Mouse (Mus musculus): Measurements from ENCODE around the gene Stard9. TPM values are rescaled to one million over a fixed set of nuclear protein-coding genes. Genes with fewer than 3 reads are reported as not detected.

Gene Stard9
- polyA plus RNA-seq, 1 experiment from 2014 or later: 5.4 TPM

GRCm38 (mm10) chr2:120616279-120617163, 12.4 kb upstream of the Stard9 start:
- peaks cover 4% of the 10 kb centered on the region; the same call in 1 of the 2 replicates for H3K36me3 ChIP-seq (ENCODE audit: control insufficient read depth, insufficient read depth, low read length)
- no peak overlapping the region for H3K4me2 ChIP-seq (ENCODE audit: low read depth, low read length, severe bottlenecking)
- no peak overlapping the region for H3K27ac ChIP-seq (ENCODE audit: low read depth, low read length)
- no peaks in the 10 kb centered on the region for H3K4me1 ChIP-seq (replicated peaks; ENCODE audit: control insufficient read depth, insufficient read depth, low read length)
- no peak overlapping the region for H3K4me3 ChIP-seq (ENCODE audit: low read depth, low read length)
- ATAC-seq (replicated peaks; ENCODE audit: low FRiP score) (no peak), DNase-seq (ENCODE audit: low spot score) (no peak)
- no peak overlapping the region for H3K9ac ChIP-seq (ENCODE audit: low read length)
- 87% methylated on average over 5 of the region's 5 CpGs for WGBS
- no peaks in the 10 kb centered on the region for H3K27me3 ChIP-seq (ENCODE audit: control insufficient read depth, insufficient read depth, low read length)
- H3K9me3 ChIP-seq (ENCODE audit: control insufficient read depth, low read length): no peaks in the 10 kb centered on the region

- Histone ChIP-seq H3K4me2 (ENCODE audit: low read depth, low read length, severe bottlenecking) (no peak overlapping the region), H3K9ac (ENCODE audit: low read length) (no peak overlapping the region), H3K27ac (ENCODE audit: low read depth, low read length) (no peak overlapping the region), H3K36me3 (ENCODE audit: control insufficient read depth, insufficient read depth, low read length) (peaks cover 4% of the 10 kb centered on the region; the same call in 1 of the 2 replicates), H3K4me3 (ENCODE audit: low read depth, low read length) (no peak overlapping the region), H3K4me1 (replicated peaks; ENCODE audit: control insufficient read depth, insufficient read depth, low read length) (no peaks in the 10 kb centered on the region), H3K27me3 (ENCODE audit: control insufficient read depth, insufficient read depth, low read length) (no peaks in the 10 kb centered on the region), H3K9me3 (ENCODE audit: control insufficient read depth, low read length) (no peaks in the 10 kb centered on the region)
- WGBS: 100% methylated on average over 1 of the region's 1 CpGs
- ATAC-seq (replicated peaks; ENCODE audit: low FRiP score) (no peak), DNase-seq (ENCODE audit: low spot score) (no peak)
Observed at GRCm38 (mm10) chr2:120619538-120619937, 9.4 kb upstream of the Stard9 start.

GRCm38 (mm10) chr2:120622920-120623319, 6.0 kb upstream of the Stard9 start:
- no peak for ATAC-seq (replicated peaks; ENCODE audit: low FRiP score)
- Histone ChIP-seq H3K4me1 (replicated peaks; ENCODE audit: control insufficient read depth, insufficient read depth, low read length) (no peaks in the 10 kb centered on the region), H3K27me3 (ENCODE audit: control insufficient read depth, insufficient read depth, low read length) (no peaks in the 10 kb centered on the region), H3K4me2 (ENCODE audit: low read depth, low read length, severe bottlenecking) (no peak overlapping the region), H3K4me3 (ENCODE audit: low read depth, low read length) (no peak overlapping the region), H3K9me3 (ENCODE audit: control insufficient read depth, low read length) (no peaks in the 10 kb centered on the region), H3K9ac (ENCODE audit: low read length) (no peak overlapping the region), H3K27ac (ENCODE audit: low read depth, low read length) (no peak overlapping the region), H3K36me3 (ENCODE audit: control insufficient read depth, insufficient read depth, low read length) (peaks cover 4% of the 10 kb centered on the region; the same call in 1 of the 2 replicates)
- DNase-seq (ENCODE audit: low spot score): no peak

GRCm38 (mm10) chr2:120628076-120628865, 650 bp upstream of the Stard9 start:
- peak; percentile 16; the same call in 1 of the 2 replicates for ATAC-seq (replicated peaks; ENCODE audit: low FRiP score)
- H3K27me3 ChIP-seq (ENCODE audit: control insufficient read depth, insufficient read depth, low read length): no peaks in the 10 kb centered on the region
- H3K4me2 ChIP-seq (ENCODE audit: low read depth, low read length, severe bottlenecking): peak overlapping the region; percentile 45; the same call in 1 of the 2 replicates
- no peak overlapping the region; the same call in 1 of the 2 replicates for H3K9ac ChIP-seq (ENCODE audit: low read length)
- WGBS: 36% methylated on average over 10 of the region's 10 CpGs
- no peaks in the 10 kb centered on the region for H3K9me3 ChIP-seq (ENCODE audit: control insufficient read depth, low read length)
- H3K27ac ChIP-seq (ENCODE audit: low read depth, low read length): no peak overlapping the region
- no peaks in the 10 kb centered on the region for H3K36me3 ChIP-seq (ENCODE audit: control insufficient read depth, insufficient read depth, low read length)
- no peak for DNase-seq (ENCODE audit: low spot score)
- H3K4me1 ChIP-seq (replicated peaks; ENCODE audit: control insufficient read depth, insufficient read depth, low read length): 0 out of 2 replicates have a peak, but pooled peaks cover 2% of the 10 kb centered on the region
- peak overlapping the region; percentile 25 for H3K4me3 ChIP-seq (ENCODE audit: low read depth, low read length)

GRCm38 (mm10) chr2:120630246-120630645, 1.3 kb downstream of the Stard9 start:
- H3K36me3 ChIP-seq (ENCODE audit: control insufficient read depth, insufficient read depth, low read length): no peaks in the 10 kb centered on the region
- no peak overlapping the region for H3K27ac ChIP-seq (ENCODE audit: low read depth, low read length)
- H3K4me3 ChIP-seq (ENCODE audit: low read depth, low read length): no peak overlapping the region
- H3K9me3 ChIP-seq (ENCODE audit: control insufficient read depth, low read length): no peaks in the 10 kb centered on the region
- 87% methylated on average over 2 of the region's 2 CpGs for WGBS
- no peak overlapping the region for H3K9ac ChIP-seq (ENCODE audit: low read length)
- 0 out of 2 replicates have a peak, but pooled peaks cover 2% of the 10 kb centered on the region for H3K4me1 ChIP-seq (replicated peaks; ENCODE audit: control insufficient read depth, insufficient read depth, low read length)
- H3K4me2 ChIP-seq (ENCODE audit: low read depth, low read length, severe bottlenecking): no peak overlapping the region
- DNase-seq (ENCODE audit: low spot score) (no peak), ATAC-seq (replicated peaks; ENCODE audit: low FRiP score) (no peak)
- no peaks in the 10 kb centered on the region for H3K27me3 ChIP-seq (ENCODE audit: control insufficient read depth, insufficient read depth, low read length)

DNA sequence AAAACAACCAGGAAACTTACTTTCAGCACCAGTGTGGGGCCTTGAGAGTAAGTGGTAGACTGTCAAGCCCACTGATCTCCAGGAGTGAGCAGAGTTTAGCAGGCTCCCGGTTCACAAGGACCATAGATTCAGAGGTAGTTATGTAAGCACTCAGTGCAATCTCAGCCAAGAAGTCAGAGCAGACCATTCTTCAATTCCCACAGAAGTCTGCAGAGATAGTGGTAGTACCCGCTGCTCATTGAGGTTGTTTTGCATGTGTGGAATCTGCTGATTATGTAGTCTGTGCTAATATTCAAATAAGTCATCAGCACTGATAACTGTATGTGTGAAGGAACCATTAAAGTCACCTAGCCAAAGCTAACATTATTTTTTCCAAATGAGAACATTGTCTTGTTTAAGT, 1.7 kb downstream of the Stard9 start:
- ATAC-seq (replicated peaks; ENCODE audit: low FRiP score) (no peak), DNase-seq (ENCODE audit: low spot score) (no peak)
- H3K4me2 ChIP-seq (ENCODE audit: low read depth, low read length, severe bottlenecking): no peak overlapping the region
- no peaks in the 10 kb centered on the region for H3K9me3 ChIP-seq (ENCODE audit: control insufficient read depth, low read length)
- 0 out of 2 replicates have a peak, but pooled peaks cover 2% of the 10 kb centered on the region for H3K4me1 ChIP-seq (replicated peaks; ENCODE audit: control insufficient read depth, insufficient read depth, low read length)
- no peak overlapping the region for H3K27ac ChIP-seq (ENCODE audit: low read depth, low read length)
- H3K4me3 ChIP-seq (ENCODE audit: low read depth, low read length): no peak overlapping the region
- no peaks in the 10 kb centered on the region for H3K36me3 ChIP-seq (ENCODE audit: control insufficient read depth, insufficient read depth, low read length)
- H3K9ac ChIP-seq (ENCODE audit: low read length): no peak overlapping the region
- H3K27me3 ChIP-seq (ENCODE audit: control insufficient read depth, insufficient read depth, low read length): no peaks in the 10 kb centered on the region
- 84% methylated on average over 2 of the region's 2 CpGs for WGBS

DNA sequence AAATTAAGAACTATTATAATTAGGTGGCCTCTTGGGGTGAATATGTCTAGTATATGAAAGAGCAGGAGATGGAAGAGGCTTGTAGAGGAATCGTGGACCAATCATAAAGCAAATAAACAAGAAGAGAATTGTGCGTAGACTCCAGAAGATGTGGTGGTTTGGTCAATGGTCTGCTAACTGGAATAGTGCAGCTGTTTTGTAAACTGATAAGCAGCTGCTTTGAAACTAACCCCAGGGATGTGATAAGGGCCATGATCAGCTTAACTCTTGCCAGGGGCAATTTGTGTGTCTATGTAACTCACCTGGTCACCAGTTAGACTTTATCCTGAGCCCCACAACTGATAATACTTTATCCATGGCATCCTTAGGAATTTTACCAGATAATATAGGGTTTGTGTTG, 2.6 kb downstream of the Stard9 start:
- Histone ChIP-seq H3K27ac (ENCODE audit: low read depth, low read length) (no peak overlapping the region), H3K27me3 (ENCODE audit: control insufficient read depth, insufficient read depth, low read length) (no peaks in the 10 kb centered on the region), H3K4me2 (ENCODE audit: low read depth, low read length, severe bottlenecking) (no peak overlapping the region), H3K4me3 (ENCODE audit: low read depth, low read length) (no peak overlapping the region), H3K9me3 (ENCODE audit: control insufficient read depth, low read length) (no peaks in the 10 kb centered on the region), H3K4me1 (replicated peaks; ENCODE audit: control insufficient read depth, insufficient read depth, low read length) (0 out of 2 replicates have a peak, but pooled peaks cover 2% of the 10 kb centered on the region), H3K36me3 (ENCODE audit: control insufficient read depth, insufficient read depth, low read length) (no peaks in the 10 kb centered on the region), H3K9ac (ENCODE audit: low read length) (no peak overlapping the region)
- ATAC-seq (replicated peaks; ENCODE audit: low FRiP score) (no peak), DNase-seq (ENCODE audit: low spot score) (no peak)
- WGBS: 87% methylated on average over 2 of the region's 2 CpGs

DNA sequence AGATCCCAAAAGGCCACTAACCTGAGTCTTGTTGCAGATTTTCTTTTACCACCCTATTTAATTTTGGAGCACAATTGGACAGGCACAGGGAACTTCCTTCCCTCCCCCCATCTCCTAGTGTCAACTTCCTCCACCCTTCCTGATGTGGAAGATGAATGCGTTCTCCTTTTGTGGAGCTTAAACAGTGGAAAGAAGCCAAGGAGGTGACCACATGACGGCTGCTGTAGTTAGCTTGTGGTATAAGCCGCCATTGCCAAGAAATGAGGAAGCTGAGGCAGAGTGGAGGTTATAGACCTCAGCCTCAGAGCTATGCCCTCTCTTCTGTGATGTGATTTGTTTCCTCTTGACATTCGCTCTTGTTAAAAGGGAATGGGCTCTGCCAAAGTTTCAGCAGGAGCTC, 3.0 kb downstream of the Stard9 start:
- no peaks in the 10 kb centered on the region for H3K36me3 ChIP-seq (ENCODE audit: control insufficient read depth, insufficient read depth, low read length)
- no peak overlapping the region for H3K4me3 ChIP-seq (ENCODE audit: low read depth, low read length)
- 0 out of 2 replicates have a peak, but pooled peaks cover 2% of the 10 kb centered on the region for H3K4me1 ChIP-seq (replicated peaks; ENCODE audit: control insufficient read depth, insufficient read depth, low read length)
- H3K4me2 ChIP-seq (ENCODE audit: low read depth, low read length, severe bottlenecking): no peak overlapping the region
- WGBS: 90% methylated on average over 4 of the region's 4 CpGs
- H3K9ac ChIP-seq (ENCODE audit: low read length): no peak overlapping the region
- ATAC-seq (replicated peaks; ENCODE audit: low FRiP score) (no peak), DNase-seq (ENCODE audit: low spot score) (no peak)
- H3K27me3 ChIP-seq (ENCODE audit: control insufficient read depth, insufficient read depth, low read length): no peaks in the 10 kb centered on the region
- H3K27ac ChIP-seq (ENCODE audit: low read depth, low read length): no peak overlapping the region
- H3K9me3 ChIP-seq (ENCODE audit: control insufficient read depth, low read length): no peaks in the 10 kb centered on the region

Measured in forebrain, embryonic 11.5 days (tissue).